In genomic region chr9:108832390-108833108, GRCm38 (mm10) we compare ENCODE assay signal across 8 mouse cellular contexts. TPM values are rescaled to one million over a fixed set of nuclear protein-coding genes. Genes with fewer than 3 reads are reported as not detected.
A peak's percentile ranks its signal among the peaks of the same experiment; 100 is the strongest.
DNase-seq lines count a peak whose midpoint lies in the region; ATAC-seq lines count a peak whose summit lies in the region.

No protein-coding gene starts in this region.

- peak; percentile 79 to 81 for DNase-seq in adrenal gland, adult 18-20 months (ENCODE audit: low spot score in 2 of 2)
- DNase-seq in embryo, embryonic 11 days = peak; percentile 98
- DNase-seq in gastrocnemius, postnatal 14 days = peak; percentile 85
- peak; percentile 72 to 80 for DNase-seq in left cerebral cortex, postnatal 14 days (ENCODE audit: low spot score in 2 of 2)
- peak; percentile 71 for DNase-seq in right cerebral cortex, adult 2 months (ENCODE audit: low spot score in 2 of 2)
- DNase-seq in urinary bladder, postnatal 10 days (ENCODE audit: low spot score) = peak; percentile 59

- peak; percentile 95 for ATAC-seq in inflammation-experienced regulatory T-cells, adult 6 months
- peak; percentile 88 for ATAC-seq in megakaryocyte progenitor cell, adult 5-6 weeks (replicated peaks; ENCODE audit: poor library complexity)

- intact Hi-C loops in gastrocnemius, postnatal 14 days (cut with DNase I; ENCODE audit: low total_unique reads) = no loop called here
- intact Hi-C loops in left cerebral cortex, postnatal 14 days (cut with DNase I) = no loop called here

RNA-seq across cellular contexts. Expression of gene Celsr3, which starts 6.4 kb away (rescaled TPM):
- total RNA-seq in adrenal gland, adult 18-20 months (2021) = 1 to 10 TPM; 3.6 to 4.1 TPM
- total RNA-seq in gastrocnemius, postnatal 14 days (2021) = under 1 TPM; 0.18 to 0.24 TPM
- not detected for polyA plus RNA-seq in inflammation-experienced regulatory T-cells, adult 6 months (2017; shearing (Covaris generic))
- 10 to 100 TPM; 50.7 to 55.3 TPM for total RNA-seq in left cerebral cortex, postnatal 14 days (2021)
- 4.5 and 5.4 TPM in 2 replicates for total RNA-seq in megakaryocyte progenitor cell, adult 5-6 weeks (2015)
- 1.5 and 2.5 TPM in 2 replicates for total RNA-seq in megakaryocyte progenitor cell, adult 5-6 weeks (2017)

RNA-seq across cellular contexts. Expression of gene Slc26a6, which starts 20.5 kb away (rescaled TPM):
- 10 to 100 TPM in 1 of 2 experiments, 1 to 10 TPM in 1; 9.6 to 13.8 TPM for total RNA-seq in adrenal gland, adult 18-20 months (2021)
- total RNA-seq in gastrocnemius, postnatal 14 days (2021) = 10 to 100 TPM; 13.0 to 13.8 TPM
- 10 to 100 TPM in 1 of 3 experiments, 1 to 10 TPM in 2; 7.3 to 12.6 (median 8.2) TPM for polyA plus RNA-seq in inflammation-experienced regulatory T-cells, adult 6 months (2017; shearing (Covaris generic))
- 10 to 100 TPM; 30.4 to 33.2 TPM for total RNA-seq in left cerebral cortex, postnatal 14 days (2021)
- 7.2 and 11.7 TPM in 2 replicates for total RNA-seq in megakaryocyte progenitor cell, adult 5-6 weeks (2015)
- 3.0 and 4.7 TPM in 2 replicates for total RNA-seq in megakaryocyte progenitor cell, adult 5-6 weeks (2017)

RNA-seq across cellular contexts. Expression of gene Nckipsd, which starts 24.4 kb away (rescaled TPM):
- total RNA-seq in adrenal gland, adult 18-20 months (2021) = 10 to 100 TPM; 10.8 to 11.3 TPM
- 1 to 10 TPM; 3.5 to 4.5 TPM for total RNA-seq in gastrocnemius, postnatal 14 days (2021)
- polyA plus RNA-seq in inflammation-experienced regulatory T-cells, adult 6 months (2017; shearing (Covaris generic)) = 1 to 10 TPM; 6.0 to 7.1 (median 6.8) TPM
- total RNA-seq in left cerebral cortex, postnatal 14 days (2021) = 10 to 100 TPM; 39.1 to 44.7 TPM
- 8.4 and 8.7 TPM in 2 replicates for total RNA-seq in megakaryocyte progenitor cell, adult 5-6 weeks (2015)
- 5.0 and 5.5 TPM in 2 replicates for total RNA-seq in megakaryocyte progenitor cell, adult 5-6 weeks (2017)

RNA-seq across cellular contexts. Expression of gene Ip6k2, which starts 49.0 kb away (rescaled TPM):
- 100 to 1,000 TPM in 1 of 2 experiments, 10 to 100 TPM in 1; 76.8 to 101 TPM for total RNA-seq in adrenal gland, adult 18-20 months (2021)
- 10 to 100 TPM; 24.3 to 24.4 TPM for total RNA-seq in gastrocnemius, postnatal 14 days (2021)
- 10 to 100 TPM; 10.9 to 24.0 (median 19.8) TPM for polyA plus RNA-seq in inflammation-experienced regulatory T-cells, adult 6 months (2017; shearing (Covaris generic))
- 100 to 1,000 TPM; 149 to 153 TPM for total RNA-seq in left cerebral cortex, postnatal 14 days (2021)
- 12.9 and 21.1 TPM in 2 replicates for total RNA-seq in megakaryocyte progenitor cell, adult 5-6 weeks (2015)
- 40.9 and 50.6 TPM in 2 replicates for total RNA-seq in megakaryocyte progenitor cell, adult 5-6 weeks (2017)

Comparison
In these comparisons a context has a peak if more than half of its experiments do, and no peak if none do; other contexts are left out.
1. Peak in every context shown above with its lines: DNase-seq and ATAC-seq.
2. RNA of gene Celsr3, which starts 6.4 kb away (total RNA-seq): 50.7 to 55.3 TPM in left cerebral cortex, postnatal 14 days; 1.5 to 5.4 TPM in megakaryocyte progenitor cell, adult 5-6 weeks, 3.6 to 4.1 TPM in adrenal gland, adult 18-20 months and 0.18 to 0.24 TPM in gastrocnemius, postnatal 14 days; every median in the first group is over 4 times any median in the second.